In genomic region chr6:85835104-85835503, GRCm38 (mm10) we compare ENCODE assay signal across 25 mouse cellular contexts. TPM values are rescaled to one million over a fixed set of nuclear protein-coding genes. Genes with fewer than 3 reads are reported as not detected.
DNase-seq lines count a peak whose midpoint lies in the region; ATAC-seq and TF ChIP-seq lines count a peak whose summit lies in the region.
"Not testable (repeated sequence)": the region's sequence is repeated elsewhere in the genome, so short reads cannot be mapped to it uniquely, and the experiment has no call there.
"Had no signal": no experiment of that assay in that cellular context is flagged by ENCODE, and none has a peak within 500 bp of the region (broad histone marks: within the 10 kb centered on the region; RNA-seq: fewer than 3 reads in every experiment).

No protein-coding gene starts in this region.

- H3K36me3 ChIP-seq in intestine, postnatal 0 days (ENCODE audit: control insufficient read depth, insufficient read depth); kidney, embryonic 16.5 days (ENCODE audit: insufficient read depth, low read length): not testable (repeated sequence)

- peak; percentile 41; the same call in 1 of the 2 replicates for ATAC-seq in intestine, postnatal 0 days
- ATAC-seq in kidney, embryonic 16.5 days (ENCODE audit: low FRiP score, low TSS enrichment): peak; percentile 57; the same call in 1 of the 2 replicates

- H3K4me2 ChIP-seq in intestine, postnatal 0 days (replicated peaks; ENCODE audit: low read depth); kidney, embryonic 16.5 days (replicated peaks; ENCODE audit: low read depth, low read length): not testable (repeated sequence)

- not testable (repeated sequence) for H3K9ac ChIP-seq in intestine, postnatal 0 days (ENCODE audit: low read depth, low read length); kidney, embryonic 16.5 days (replicated peaks; ENCODE audit: low read length)

- not testable (repeated sequence) for TF ChIP-seq CTCF in intestine, postnatal 0 days (IDR thresholded peaks at IDR 0.05; ENCODE audit: low read depth); layer of hippocampus, adult 2 months (conservative IDR thresholded peaks at IDR 0.05)

- H3K4me1 ChIP-seq in intestine, postnatal 0 days (replicated peaks; ENCODE audit: control insufficient read depth, insufficient read depth, low read length); kidney, embryonic 16.5 days (ENCODE audit: insufficient read depth, low read length): not testable (repeated sequence)

- H3K4me3 ChIP-seq in intestine, postnatal 0 days (ENCODE audit: low read depth, low read length); kidney, embryonic 16.5 days (ENCODE audit: low read length); layer of hippocampus, adult 2 months: not testable (repeated sequence)

- H3K27me3 ChIP-seq in intestine, postnatal 0 days (replicated peaks; ENCODE audit: control insufficient read depth, insufficient read depth, low read length); kidney, embryonic 16.5 days (ENCODE audit: insufficient read depth, low read length): not testable (repeated sequence)

- peak; percentile 7 to 12 for DNase-seq in heart, adult 9 months (ENCODE audit: low spot score in 2 of 2)
- DNase-seq in kidney, adult 8-10 months: peak; percentile 73 to 77
- peak; percentile 24 for DNase-seq in kidney, postnatal 14 days
- not testable (repeated sequence) for DNase-seq in layer of hippocampus, adult 2 months (ENCODE audit: low spot score in 2 of 2)

- 48% methylated on average over 1 of the region's 2 CpGs for WGBS in intestine, postnatal 0 days
- WGBS in kidney, embryonic 16.5 days: 17% methylated on average over 1 of the region's 2 CpGs

- not testable (repeated sequence) for H3K9me3 ChIP-seq in intestine, postnatal 0 days (ENCODE audit: control insufficient read depth); kidney, embryonic 16.5 days (ENCODE audit: low read length)

- not testable (repeated sequence) for H3K27ac ChIP-seq in intestine, postnatal 0 days (ENCODE audit: low read depth, low read length); kidney, embryonic 16.5 days (ENCODE audit: low read length)
- peak overlapping the region; percentile 72 for H3K27ac ChIP-seq in layer of hippocampus, adult 2 months

RNA-seq across cellular contexts. Expression of gene Nat8, which starts 3.2 kb away (rescaled TPM):
- 50.2 and 51.8 TPM in 2 replicates for polyA plus RNA-seq in intestine, postnatal 0 days (2015; fragmentation: Nextera tagmentation; extraction: Ambion mirVana)
- 2.6 and 4.3 TPM in 2 replicates for polyA plus RNA-seq in kidney, embryonic 16.5 days (2015; fragmentation: Nextera tagmentation; extraction: Ambion mirVana)
- total RNA-seq in layer of hippocampus, adult 2 months (2021): 1 to 10 TPM; 4.6 TPM
- total RNA-seq: CH12.LX; common myeloid progenitor, adult 5-6 weeks; G1E; gastrocnemius, adult 2 months; gastrocnemius, postnatal 14 days; gastrocnemius, postnatal 4 days; heart, adult 8-10 months; heart, postnatal 10 days; heart, postnatal 36 days had no signal
- polyA plus RNA-seq: embryonic facial prominence, embryonic 12.5 days; embryonic facial prominence, embryonic 15.5 days; forebrain, embryonic 11.5 days; forebrain, embryonic 14.5 days; G1E; heart, embryonic 12.5 days; heart, embryonic 15.5 days; hindbrain, embryonic 10.5 days; hindbrain, embryonic 13.5 days had no signal

RNA-seq across cellular contexts. Expression of gene Nat8f5, which starts 14.3 kb away (rescaled TPM):
- 7.7 and 10.7 TPM in 2 replicates for polyA plus RNA-seq in intestine, postnatal 0 days (2015; fragmentation: Nextera tagmentation; extraction: Ambion mirVana)
- polyA plus RNA-seq in kidney, embryonic 16.5 days (2015; fragmentation: Nextera tagmentation; extraction: Ambion mirVana): 0.32 TPM in 1 of 2 replicates, not detected in the other
- 1 to 10 TPM; 5.6 to 6.8 TPM for total RNA-seq in layer of hippocampus, adult 2 months (2021)
- total RNA-seq: CH12.LX; common myeloid progenitor, adult 5-6 weeks; forebrain, postnatal 0 days; G1E; gastrocnemius, adult 2 months; gastrocnemius, postnatal 4 days; heart, adult 8-10 months; heart, postnatal 10 days; heart, postnatal 36 days had no signal
- polyA plus RNA-seq: embryonic facial prominence, embryonic 12.5 days; embryonic facial prominence, embryonic 15.5 days; forebrain, embryonic 11.5 days; forebrain, embryonic 14.5 days; G1E; heart, embryonic 12.5 days; heart, embryonic 15.5 days; hindbrain, embryonic 10.5 days; Patski had no signal

RNA-seq across cellular contexts. Expression of gene Nat8f6, which starts 14.3 kb away (rescaled TPM):
- polyA plus RNA-seq in intestine, postnatal 0 days (2015; fragmentation: Nextera tagmentation; extraction: Ambion mirVana): 0.18 TPM in 1 of 2 replicates, not detected in the other
- 0.20 TPM in 1 of 2 replicates, not detected in the other for polyA plus RNA-seq in kidney, embryonic 16.5 days (2015; fragmentation: Nextera tagmentation; extraction: Ambion mirVana)
- total RNA-seq in layer of hippocampus, adult 2 months (2021): 1 to 10 TPM in 1 of 2 experiments, under 1 TPM in 1; 0.88 to 1.7 TPM
- total RNA-seq: CH12.LX; common myeloid progenitor, adult 5-6 weeks; forebrain, postnatal 0 days; G1E; gastrocnemius, adult 2 months; gastrocnemius, postnatal 14 days; gastrocnemius, postnatal 4 days; heart, postnatal 36 days had no signal
- polyA plus RNA-seq: embryonic facial prominence, embryonic 12.5 days; embryonic facial prominence, embryonic 15.5 days; forebrain, embryonic 11.5 days; forebrain, embryonic 14.5 days; forebrain, postnatal 0 days; G1E; heart, embryonic 12.5 days; heart, embryonic 15.5 days; hindbrain, embryonic 10.5 days; hindbrain, embryonic 13.5 days had no signal

RNA-seq across cellular contexts. Expression of gene Nat8f2, which starts 33.9 kb away (rescaled TPM):
- polyA plus RNA-seq in intestine, postnatal 0 days (2015; fragmentation: Nextera tagmentation; extraction: Ambion mirVana): 0.16 and 0.38 TPM in 2 replicates
- 2.7 and 3.8 TPM in 2 replicates for polyA plus RNA-seq in kidney, embryonic 16.5 days (2015; fragmentation: Nextera tagmentation; extraction: Ambion mirVana)
- total RNA-seq in layer of hippocampus, adult 2 months (2021): 1 to 10 TPM; 2.6 to 3.0 TPM
- total RNA-seq: CH12.LX; common myeloid progenitor, adult 5-6 weeks; forebrain, postnatal 0 days; gastrocnemius, adult 2 months; heart, postnatal 10 days; heart, postnatal 36 days had no signal
- polyA plus RNA-seq: embryonic facial prominence, embryonic 12.5 days; forebrain, embryonic 11.5 days; forebrain, embryonic 14.5 days; forebrain, postnatal 0 days; G1E; heart, embryonic 12.5 days; heart, embryonic 15.5 days; hindbrain, embryonic 10.5 days; hindbrain, embryonic 13.5 days had no signal
